Mouse (Mus musculus) stomach, embryonic 16.5 days (tissue): Measurements from ENCODE around the gene Fam129a. TPM values are rescaled to one million over a fixed set of nuclear protein-coding genes. Genes with fewer than 3 reads are reported as not detected.

Experiments used
- ATAC-seq: fragments of 200-750 bp; cut with Nextera tagmentation; 2 replicates; pipeline ENCODE4 v1.8.0; 2017; ENCODE audit warnings: moderate number of reproducible peaks, moderate TSS enrichment; ENCODE audit not compliant: insufficient read depth, low FRiP score
- H3K27ac ChIP-seq: fragments of 300-500 bp; sonication (generic); 2 replicates; pipeline ENCODE4 v1.5.1; 2014; ENCODE audit warnings: low read length
- H3K27me3 ChIP-seq: fragments of 300-500 bp; sonication (generic); 2 replicates; pipeline ENCODE4 v1.6.1; 2014; ENCODE audit warnings: low read length, control low read depth, mixed read lengths; ENCODE audit not compliant: control insufficient read depth, insufficient read depth
- H3K36me3 ChIP-seq: fragments of 300-500 bp; sonication (generic); 2 replicates; pipeline ENCODE4 v1.6.1; 2014; ENCODE audit warnings: low read length; ENCODE audit not compliant: control insufficient read depth, insufficient read depth
- H3K4me1 ChIP-seq: fragments of 300-500 bp; sonication (generic); 2 replicates; pipeline ENCODE4 v1.6.1; 2014; ENCODE audit warnings: low read length, control low read depth, mixed read lengths; ENCODE audit not compliant: control insufficient read depth, insufficient read depth
- H3K4me2 ChIP-seq: fragments of 300-500 bp; sonication (generic); 2 replicates; pipeline ENCODE4 v1.6.1; 2014; ENCODE audit warnings: low read depth, low read length, mixed read lengths
- H3K4me3 ChIP-seq: fragments of 300-500 bp; sonication (generic); replicated peaks from 2 replicates; pipeline ENCODE4 v1.5.1; 2014; ENCODE audit warnings: mild to moderate bottlenecking, low read length
- H3K9ac ChIP-seq: fragments of 300-500 bp; sonication (generic); 2 replicates; pipeline ENCODE4 v1.6.1; 2014; ENCODE audit warnings: low read length
- H3K9me3 ChIP-seq: fragments of 300-500 bp; sonication (generic); replicated peaks from 2 replicates; pipeline ENCODE4 v1.6.1; 2016; ENCODE audit warnings: low read length, control low read depth; ENCODE audit not compliant: control insufficient read depth
- WGBS: fragments of 180-500 bp; shearing (Covaris S2); extraction: QIAGEN DNeasy Blood & Tissue Kit; methylation state at CpG from one replicate; pipeline ENCODE4 v1.1.7; 2014; 5-methylcytosine and 5-hydroxymethylcytosine counted together
- polyA plus RNA-seq: library from polyadenylated mRNA; unstranded; fragments of >200 nt; fragmentation: Nextera tagmentation; extraction: Ambion mirVana; gene quantifications from 2 replicates; pipeline ENCODE4 v1.2.1, GENCODE M21; 2015

The Fam129a gene
- polyA plus RNA-seq, 1 experiment from 2014 or later: 22.7 TPM

GRCm38 (mm10) chr1:151719911-151720310 lies 148.9 kb downstream of the Fam129a start:
- no peak overlapping the region for H3K4me2 ChIP-seq
- H3K27me3 ChIP-seq: no peaks in the 10 kb centered on the region
- H3K27ac ChIP-seq: no peak overlapping the region
- H3K4me1 ChIP-seq: peaks cover 3% of the 10 kb centered on the region; the same call in 1 of the 2 replicates
- no peak overlapping the region for H3K9ac ChIP-seq
- no peaks in the 10 kb centered on the region for H3K9me3 ChIP-seq
- ATAC-seq: no peak
- H3K4me3 ChIP-seq: no peak overlapping the region
- H3K36me3 ChIP-seq: no peaks in the 10 kb centered on the region
- whole genome bisulfite sequencing: 66% methylated on average over 5 of the region's 5 CpGs

- no peak overlapping the region for H3K4me3 ChIP-seq
- H3K4me2 ChIP-seq: no peak overlapping the region
- no peaks in the 10 kb centered on the region for H3K9me3 ChIP-seq
- H3K27me3 ChIP-seq: no peaks in the 10 kb centered on the region
- no peak for ATAC-seq
- WGBS: 75% methylated on average over 2 of the region's 2 CpGs
- H3K27ac ChIP-seq: no peak overlapping the region
- peaks cover 3% of the 10 kb centered on the region; the same call in 1 of the 2 replicates for H3K4me1 ChIP-seq
- H3K36me3 ChIP-seq: no peaks in the 10 kb centered on the region
- no peak overlapping the region for H3K9ac ChIP-seq
Measured at GRCm38 (mm10) chr1:151720566-151720965, 149.6 kb downstream of the Fam129a start.

GRCm38 (mm10) chr1:151721357-151721983 lies 150.5 kb downstream of the Fam129a start:
- Histone ChIP-seq H3K4me1 (peaks cover 3% of the 10 kb centered on the region; the same call in 1 of the 2 replicates), H3K27ac (no peak overlapping the region), H3K9ac (no peak overlapping the region), H3K36me3 (no peaks in the 10 kb centered on the region), H3K4me2 (no peak overlapping the region), H3K27me3 (no peaks in the 10 kb centered on the region), H3K4me3 (no peak overlapping the region), H3K9me3 (no peaks in the 10 kb centered on the region)
- no peak for ATAC-seq
- WGBS: 55% methylated on average over 10 of the region's 10 CpGs

GRCm38 (mm10) chr1:151723771-151724170 lies 152.8 kb downstream of the Fam129a start:
- Histone ChIP-seq H3K4me3 (no peak overlapping the region), H3K36me3 (no peaks in the 10 kb centered on the region), H3K9ac (no peak overlapping the region), H3K27me3 (no peaks in the 10 kb centered on the region), H3K9me3 (no peaks in the 10 kb centered on the region), H3K4me2 (no peak overlapping the region), H3K27ac (no peak overlapping the region), H3K4me1 (peaks cover 3% of the 10 kb centered on the region; the same call in 1 of the 2 replicates)
- no peak for ATAC-seq
- 75% methylated on average over 4 of the region's 4 CpGs for WGBS

GRCm38 (mm10) chr1:151725590-151725989 lies 154.6 kb downstream of the Fam129a start:
- no peak overlapping the region for H3K4me2 ChIP-seq
- no peaks in the 10 kb centered on the region for H3K36me3 ChIP-seq
- H3K27ac ChIP-seq: no peak overlapping the region
- H3K4me3 ChIP-seq: no peak overlapping the region
- 79% methylated on average over 2 of the region's 2 CpGs for WGBS
- no peak overlapping the region for H3K9ac ChIP-seq
- no peak for ATAC-seq
- H3K9me3 ChIP-seq: no peaks in the 10 kb centered on the region
- no peaks in the 10 kb centered on the region for H3K27me3 ChIP-seq
- peaks cover 3% of the 10 kb centered on the region; the same call in 1 of the 2 replicates for H3K4me1 ChIP-seq

GRCm38 (mm10) chr1:151726358-151726757 lies 155.4 kb downstream of the Fam129a start:
- WGBS: 86% methylated on average over 6 of the region's 6 CpGs
- Histone ChIP-seq H3K27me3 (no peaks in the 10 kb centered on the region), H3K36me3 (no peaks in the 10 kb centered on the region), H3K4me2 (no peak overlapping the region), H3K9ac (no peak overlapping the region), H3K27ac (no peak overlapping the region), H3K4me1 (peaks cover 2% of the 10 kb centered on the region; the same call in 1 of the 2 replicates), H3K9me3 (no peaks in the 10 kb centered on the region), H3K4me3 (no peak overlapping the region)
- no peak for ATAC-seq

- ATAC-seq: no peak
- Histone ChIP-seq H3K27ac (no peak overlapping the region), H3K9ac (no peak overlapping the region), H3K27me3 (no peaks in the 10 kb centered on the region), H3K4me1 (no peaks in the 10 kb centered on the region), H3K36me3 (no peaks in the 10 kb centered on the region), H3K9me3 (no peaks in the 10 kb centered on the region), H3K4me3 (no peak overlapping the region), H3K4me2 (no peak overlapping the region)
- WGBS: 40% methylated on average over 4 of the region's 4 CpGs
Measured at GRCm38 (mm10) chr1:151728141-151728540, 157.2 kb downstream of the Fam129a start.

- no peak for ATAC-seq
- Histone ChIP-seq H3K4me1 (no peaks in the 10 kb centered on the region), H3K27ac (no peak overlapping the region), H3K27me3 (no peaks in the 10 kb centered on the region), H3K4me2 (no peak overlapping the region), H3K9ac (no peak overlapping the region), H3K36me3 (no peaks in the 10 kb centered on the region), H3K4me3 (no peak overlapping the region), H3K9me3 (no peaks in the 10 kb centered on the region; the same call in 1 of the 2 replicates)
- 78% methylated on average over 2 of the region's 2 CpGs for WGBS
Measured at GRCm38 (mm10) chr1:151737146-151737545, 166.2 kb downstream of the Fam129a start.

GRCm38 (mm10) chr1:151741199-151741621 lies 170.2 kb downstream of the Fam129a start:
- WGBS: 62% methylated on average over 7 of the region's 7 CpGs
- no peaks in the 10 kb centered on the region for H3K4me1 ChIP-seq

More at GRCm38 (mm10) chr1:151741199-151741621, 170.2 kb downstream of the Fam129a start:
- Histone ChIP-seq H3K27me3 (no peaks in the 10 kb centered on the region), H3K4me2 (no peak overlapping the region), H3K36me3 (no peaks in the 10 kb centered on the region), H3K27ac (no peak overlapping the region), H3K9ac (no peak overlapping the region), H3K4me3 (no peak overlapping the region), H3K9me3 (no peaks in the 10 kb centered on the region)
- ATAC-seq: no peak
